Mouse (Mus musculus) erythroid progenitor cell, adult 5-6 weeks (primary cell): ENCODE measurements around the gene Them5. TPM values are rescaled to one million over a fixed set of nuclear protein-coding genes. Genes with fewer than 3 reads are reported as not detected.

ENCODE experiments used
- ATAC-seq: replicated peaks from 2 replicates; pipeline ENCODE4 v1.8.0; 2016; ENCODE audit warnings: moderate number of reproducible peaks, mild to moderate bottlenecking, moderate TSS enrichment, inconsistent platforms; ENCODE audit not compliant: poor library complexity, low FRiP score, severe bottlenecking
- total RNA-seq, 2 experiments: library from RNA; stranded (forward) in 1 of 2; stranded (reverse) in 1 of 2; fragments of 150-400 nt in 1 of 2; fragments of 186-747, 209-891 nt in 1 of 2; gene quantifications; 2 replicates each; pipeline versions ENCODE4 v1.2.3 to v1.2.4; 2015 to 2017; ENCODE audit warnings: low replicate concordance in 2 of 2

Gene Them5
- total RNA-seq, 2 experiments from 2014 or later, result not detected

DNA sequence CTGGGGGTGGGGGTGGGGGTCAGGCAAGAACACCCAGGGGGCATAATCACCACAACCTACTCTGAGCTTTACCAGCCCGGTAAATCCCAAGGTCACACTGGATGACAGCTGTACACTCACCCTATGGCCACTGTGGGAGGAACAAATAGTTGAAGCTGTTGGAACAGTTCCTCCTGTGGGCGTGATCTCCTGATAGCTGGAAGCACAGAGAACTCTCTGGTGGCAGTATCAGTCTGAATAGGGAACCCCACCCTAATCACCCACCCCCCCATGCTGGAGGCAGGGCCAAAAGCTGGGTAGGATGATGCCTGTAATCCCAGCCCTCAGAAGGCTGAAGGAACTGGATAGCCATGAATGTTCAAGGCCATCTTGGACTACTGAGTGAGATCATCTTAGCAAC, 27.8 kb downstream of the Them5 start:
- no peak for ATAC-seq

DNA sequence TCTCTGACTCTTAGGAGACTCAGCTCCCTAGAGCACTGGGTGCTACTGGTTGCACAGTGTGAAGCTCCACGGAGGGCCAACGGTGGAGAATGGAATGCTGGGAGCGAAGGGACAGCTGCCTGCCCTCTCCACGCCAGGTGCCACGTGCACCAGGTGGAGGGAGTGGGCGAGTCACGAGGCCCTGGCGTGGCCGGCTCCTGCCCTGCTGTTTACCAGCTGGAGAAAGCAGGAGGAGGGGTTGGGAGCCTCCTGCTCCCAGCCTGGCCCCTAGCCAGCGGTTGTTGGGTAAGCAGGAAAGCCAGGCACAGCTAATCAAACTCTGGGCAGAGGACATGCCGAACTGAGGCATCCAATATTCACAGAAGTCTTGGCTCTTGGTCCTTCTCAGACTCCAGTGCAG, 29.7 kb downstream of the Them5 start:
- no peak for ATAC-seq

DNA sequence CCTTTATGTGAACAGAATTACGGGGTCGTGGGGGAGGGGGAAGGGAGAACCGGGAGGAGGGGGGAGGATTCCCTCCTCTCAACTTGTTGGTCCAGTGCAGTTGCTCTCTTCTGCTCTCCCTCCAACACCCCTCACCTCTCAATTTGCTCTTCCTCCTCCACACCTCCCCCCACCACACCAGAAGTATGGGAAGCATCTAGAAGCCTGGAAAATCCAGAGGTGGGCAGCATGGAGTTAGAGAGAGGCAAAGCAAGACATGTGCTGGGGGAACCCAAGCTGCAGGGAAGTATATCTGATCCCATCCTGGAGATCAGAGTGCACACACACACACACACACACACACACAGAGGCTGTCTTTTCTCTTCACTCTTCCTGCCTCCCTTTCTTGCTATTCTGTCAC, 30.1 kb downstream of the Them5 start:
- ATAC-seq, result no peak

DNA sequence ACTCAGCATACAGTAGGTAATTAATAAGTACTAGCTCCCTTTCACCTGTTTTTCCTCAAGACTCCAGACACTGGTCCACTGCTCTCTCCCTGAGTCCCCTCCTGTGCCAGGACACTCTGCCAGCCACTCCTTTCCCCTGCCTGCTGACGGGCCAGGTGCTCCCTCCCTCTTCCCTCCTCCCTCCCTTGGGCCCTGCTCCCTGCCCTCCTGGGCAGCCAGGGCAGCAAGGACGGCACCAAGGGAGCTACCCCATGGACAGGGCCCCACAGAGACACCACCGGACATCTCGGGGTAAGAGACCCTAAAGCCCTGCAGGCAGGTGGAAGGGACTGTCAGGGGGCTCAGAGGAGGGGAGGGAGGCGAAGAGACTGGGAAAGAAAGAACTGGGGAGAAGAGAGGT, 30.7 kb downstream of the Them5 start, which contains the start of gene Rorc:
Rorc (plus strand) TSS at position 154 of the 400 bp plus-strand sequence.
- ATAC-seq, result no peak

DNA sequence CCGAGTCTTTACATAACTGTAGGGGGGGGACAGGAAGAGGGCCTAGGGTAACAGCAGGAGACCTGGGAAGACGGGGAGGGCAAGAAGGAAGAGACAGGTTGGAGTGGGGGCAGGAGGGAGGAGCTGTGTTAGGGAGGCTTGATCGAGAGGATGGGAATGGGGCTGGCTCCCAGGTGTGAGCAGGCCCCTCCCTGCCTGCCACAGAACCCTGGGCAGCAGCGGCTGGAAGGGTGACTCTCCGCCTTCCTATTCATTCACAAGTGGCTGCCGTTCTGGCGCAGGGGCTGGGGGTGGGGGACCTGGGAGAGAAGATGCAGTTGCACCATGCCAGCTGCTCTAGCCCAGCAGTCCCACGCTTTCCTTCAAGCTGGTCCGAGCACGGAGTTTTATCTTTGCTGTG, 31.2 kb downstream of the Them5 start:
- no peak for ATAC-seq

DNA sequence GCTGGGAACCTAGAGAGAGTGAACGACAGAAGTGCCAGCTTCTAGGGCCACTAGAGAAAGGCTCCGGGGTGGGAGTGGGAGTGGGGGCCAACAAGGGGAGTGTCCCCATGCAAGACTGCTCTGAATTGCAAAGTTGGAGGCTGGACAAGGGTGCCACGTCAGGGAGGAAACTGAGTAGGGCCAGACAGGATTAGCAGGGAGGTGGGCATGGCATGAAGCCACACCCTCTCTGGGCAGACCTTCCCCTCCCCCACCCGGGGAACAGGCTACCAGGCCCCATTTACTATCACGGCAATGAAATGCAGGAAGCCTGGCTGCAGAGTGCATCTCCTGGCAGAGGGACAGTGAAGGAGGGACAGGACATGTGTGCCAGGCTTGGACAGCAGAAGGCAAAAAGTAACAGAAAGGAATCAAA, 31.7 kb downstream of the Them5 start:
- no peak for ATAC-seq

DNA sequence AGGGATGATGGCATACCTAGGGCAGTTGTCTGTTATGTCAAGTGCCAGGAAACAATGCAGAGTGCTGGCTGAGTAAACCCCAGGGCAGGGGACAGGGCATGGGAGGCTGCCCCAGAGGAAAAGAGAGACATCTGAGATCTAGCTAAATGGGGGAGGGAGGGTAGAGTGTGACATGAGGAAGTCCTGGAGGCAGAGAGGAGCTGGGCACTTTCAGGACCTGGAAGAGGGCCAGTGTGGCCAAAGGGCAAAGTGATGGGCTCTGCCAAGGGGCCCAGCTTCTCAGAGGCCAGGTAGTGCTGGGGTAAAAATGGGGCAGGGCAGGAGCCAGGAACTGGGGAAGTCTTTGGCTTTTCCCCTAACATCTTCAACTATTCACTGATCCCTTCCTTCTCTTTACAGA, 32.7 kb downstream of the Them5 start:
- ATAC-seq, result no peak

DNA sequence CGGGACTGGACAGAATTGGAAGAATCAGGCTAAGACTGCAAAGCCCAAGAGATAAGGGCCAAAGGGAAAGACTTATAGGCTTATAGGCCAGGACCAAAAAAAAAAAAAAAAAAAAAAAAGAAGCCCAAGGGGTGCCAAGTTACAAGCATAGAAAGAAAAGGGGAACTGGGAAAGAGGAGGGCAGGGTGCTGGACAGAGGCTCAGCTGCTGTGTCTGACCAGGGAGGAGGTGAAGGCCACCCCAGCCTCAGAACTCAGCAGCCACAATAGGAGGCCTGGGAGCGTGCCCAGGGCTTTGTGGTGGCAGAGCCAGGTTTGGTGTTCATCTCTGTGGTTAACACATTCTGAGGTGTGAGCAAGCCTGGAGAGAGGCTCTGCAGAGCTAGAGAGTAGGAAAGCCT, 33.2 kb downstream of the Them5 start:
- ATAC-seq, result no peak

DNA sequence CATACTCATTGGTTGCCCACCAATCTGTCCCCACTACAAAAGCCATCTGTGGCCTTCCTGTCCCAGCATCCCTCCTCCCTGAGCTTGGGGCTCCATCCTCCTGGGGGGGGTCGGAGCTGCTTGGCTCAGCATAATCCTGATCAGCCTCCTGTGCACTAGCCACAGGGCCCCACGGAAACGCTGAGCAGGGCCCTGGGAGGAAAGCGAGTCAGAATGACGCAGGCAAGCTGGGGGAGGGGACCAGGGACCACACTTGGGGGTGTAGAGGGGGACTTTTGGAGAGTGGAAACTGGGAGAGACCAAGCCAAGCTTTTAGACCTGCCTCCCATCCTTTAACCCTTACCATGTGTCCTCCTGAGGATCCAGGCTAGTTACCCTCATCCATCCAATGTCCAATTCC, 34.0 kb downstream of the Them5 start:
- no peak for ATAC-seq

DNA sequence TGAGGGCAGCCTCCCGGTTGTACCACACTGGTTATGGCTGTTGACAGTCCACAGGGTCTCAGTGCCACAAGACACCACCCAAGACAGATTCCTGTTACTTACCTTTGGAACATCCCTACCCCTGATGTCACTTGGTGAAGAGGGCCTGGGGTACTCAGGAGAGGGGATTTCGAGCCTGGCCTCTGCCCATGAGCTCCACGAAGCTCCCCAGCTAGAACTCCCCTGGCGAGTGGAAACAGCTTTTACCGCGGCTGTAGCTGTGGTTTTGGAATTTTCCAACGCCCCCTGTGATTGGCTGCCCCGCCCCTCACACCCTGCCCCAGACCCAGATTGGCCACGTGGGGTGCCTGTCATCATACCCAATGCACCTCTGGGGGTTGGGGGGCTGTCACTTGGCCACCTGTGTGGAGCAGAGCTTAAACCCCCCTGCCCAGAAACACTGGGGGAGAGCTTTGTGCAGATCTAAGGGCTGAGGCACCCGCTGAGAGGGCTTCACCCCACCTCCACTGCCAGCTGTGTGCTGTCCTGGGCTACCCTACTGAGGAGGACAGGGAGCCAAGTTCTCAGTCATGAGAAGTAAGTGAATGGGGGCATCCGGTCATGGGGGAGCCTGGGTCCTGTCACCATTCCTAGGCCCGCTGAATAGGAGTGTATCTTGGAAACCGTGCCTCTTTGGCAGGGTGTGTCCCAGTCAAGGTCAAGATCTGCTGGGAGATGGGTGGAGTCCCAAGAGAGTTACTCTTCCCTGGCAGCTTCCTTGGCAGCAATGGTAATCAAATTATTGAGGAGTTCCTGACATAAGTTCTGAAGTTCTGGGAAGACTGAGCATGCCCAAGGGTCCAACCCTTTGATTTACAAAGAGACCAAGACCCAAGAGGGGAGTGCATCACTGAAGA, 35.4 kb downstream of the Them5 start:
- no peak for ATAC-seq

DNA sequence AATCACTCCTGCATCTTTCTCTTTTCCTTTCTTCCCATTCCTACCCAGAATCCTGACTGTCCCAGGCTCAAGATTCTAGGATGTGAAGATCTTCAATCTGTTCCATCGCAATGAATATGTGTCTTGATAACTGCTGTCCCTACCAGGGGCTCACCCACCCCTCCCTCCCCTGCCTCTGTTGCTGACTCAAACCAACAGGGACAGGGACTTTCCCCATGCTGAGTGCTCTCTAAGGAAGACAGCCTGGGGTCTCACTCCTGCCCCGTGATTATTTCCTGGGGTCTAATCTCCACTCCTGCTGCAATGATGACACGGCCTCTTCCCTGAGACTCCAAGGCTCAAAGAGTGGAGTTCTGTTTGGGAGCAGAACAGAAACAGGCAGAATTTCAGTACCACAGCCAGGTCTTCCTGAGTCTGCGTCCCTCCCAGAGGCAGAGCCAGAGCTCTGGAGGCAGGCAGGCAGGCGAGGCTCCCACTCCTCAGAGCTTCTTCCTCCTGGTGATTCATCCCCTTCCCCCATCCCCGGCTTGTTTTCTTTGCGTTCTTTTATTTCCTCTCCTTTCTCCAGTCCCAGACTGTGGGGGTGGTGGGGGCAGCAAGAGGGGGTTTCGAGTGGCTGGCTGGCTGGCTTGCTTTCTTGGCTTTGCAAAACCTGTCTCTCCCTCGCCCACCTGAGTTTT, 38.1 kb downstream of the Them5 start:
- no peak for ATAC-seq

DNA sequence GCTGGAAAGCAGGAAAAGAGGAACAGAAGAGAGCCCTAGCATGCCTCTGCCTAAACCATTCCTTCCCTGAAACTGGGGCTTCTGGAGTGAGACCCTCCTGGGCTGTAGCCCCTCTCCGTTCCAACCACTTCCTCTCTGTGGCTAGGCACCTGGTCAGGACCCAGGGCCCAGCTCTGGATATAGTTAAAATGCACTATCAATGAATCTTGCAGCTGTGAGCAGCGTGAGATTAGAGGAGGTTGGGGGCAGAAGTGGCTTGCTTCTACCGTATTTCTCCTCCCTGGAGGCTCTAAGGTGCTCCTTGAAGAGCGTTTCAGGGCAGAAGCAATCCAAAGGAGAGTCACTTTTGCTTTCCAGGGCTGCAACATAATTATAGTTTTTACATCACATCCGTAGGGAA, 40.4 kb downstream of the Them5 start:
- no peak for ATAC-seq

DNA sequence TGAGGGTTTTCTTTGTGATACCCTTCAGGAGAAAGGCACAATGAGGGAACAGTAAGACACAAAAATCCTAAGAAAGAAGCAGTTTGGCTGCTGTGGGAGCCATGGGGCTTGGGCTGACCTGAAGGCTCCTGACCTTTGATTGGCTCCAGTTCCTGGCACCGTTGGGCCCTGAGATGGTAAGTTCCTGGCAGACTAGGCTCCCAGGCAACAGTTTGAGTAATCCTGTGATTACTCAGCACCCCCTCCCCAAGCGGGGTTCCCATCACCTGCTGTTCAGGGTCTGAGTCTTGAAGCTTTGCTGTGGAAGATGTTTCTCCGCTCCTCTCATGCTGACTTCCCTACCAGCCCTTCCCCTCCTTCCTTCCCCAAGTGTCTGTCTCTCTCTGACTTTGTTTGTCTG, 41.6 kb downstream of the Them5 start:
- ATAC-seq, result no peak

DNA sequence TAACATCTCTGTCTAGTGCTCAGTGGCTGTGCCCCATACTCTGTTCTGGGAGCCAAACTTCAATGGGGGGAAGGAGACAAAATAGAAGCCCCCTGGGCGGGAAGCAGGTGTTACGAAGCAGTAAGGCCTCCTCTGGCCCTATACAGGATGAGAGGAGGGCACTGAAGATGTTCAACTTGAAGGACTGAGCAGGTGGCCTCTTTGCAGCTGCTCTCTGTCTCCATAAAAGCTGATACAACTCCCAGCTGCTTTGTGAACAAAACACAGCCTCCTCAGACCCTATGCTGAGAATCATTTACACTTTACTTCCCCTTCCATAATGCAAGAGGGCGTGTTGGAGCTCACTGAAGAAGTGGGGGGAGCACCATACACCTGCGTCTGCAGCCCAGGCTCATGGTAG, 44.8 kb downstream of the Them5 start:
- ATAC-seq, result no peak

DNA sequence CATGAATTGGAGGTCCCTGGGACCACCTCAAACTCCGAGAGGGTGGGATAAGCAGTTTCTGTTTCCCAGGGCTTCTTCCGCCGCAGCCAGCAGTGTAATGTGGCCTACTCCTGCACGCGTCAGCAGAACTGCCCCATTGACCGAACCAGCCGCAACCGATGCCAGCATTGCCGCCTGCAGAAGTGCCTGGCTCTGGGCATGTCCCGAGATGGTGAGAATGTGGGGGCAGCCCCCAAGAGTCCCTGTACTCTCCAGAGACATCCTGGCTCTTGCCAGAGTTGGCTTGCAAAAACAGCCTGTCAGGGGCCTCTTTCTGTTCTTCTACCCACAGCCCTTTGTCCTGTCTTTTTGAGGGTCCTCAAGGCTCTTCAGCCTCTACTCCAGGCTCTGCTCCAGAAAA, 45.5 kb downstream of the Them5 start:
- ATAC-seq, result no peak

DNA sequence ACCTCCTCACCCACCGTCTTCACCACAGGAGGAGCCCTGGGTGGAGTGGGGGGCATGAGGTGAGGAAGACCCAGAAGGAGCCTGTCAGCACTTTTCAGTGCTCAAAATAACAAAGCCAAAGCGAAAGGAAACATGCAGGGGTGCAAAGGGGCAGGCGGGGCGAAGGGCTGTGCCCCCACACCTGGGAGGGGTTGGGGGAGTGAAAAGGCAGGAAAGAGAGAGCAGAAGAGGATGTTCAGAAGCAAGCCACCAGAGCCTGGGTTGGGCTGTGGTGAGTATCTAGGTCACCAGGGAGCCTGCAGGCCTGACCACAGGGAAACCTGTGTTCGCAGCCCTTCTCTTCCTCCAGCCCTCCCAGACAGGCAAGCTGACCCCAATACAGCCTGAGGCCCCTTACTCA, 46.1 kb downstream of the Them5 start:
- ATAC-seq, result no peak

DNA sequence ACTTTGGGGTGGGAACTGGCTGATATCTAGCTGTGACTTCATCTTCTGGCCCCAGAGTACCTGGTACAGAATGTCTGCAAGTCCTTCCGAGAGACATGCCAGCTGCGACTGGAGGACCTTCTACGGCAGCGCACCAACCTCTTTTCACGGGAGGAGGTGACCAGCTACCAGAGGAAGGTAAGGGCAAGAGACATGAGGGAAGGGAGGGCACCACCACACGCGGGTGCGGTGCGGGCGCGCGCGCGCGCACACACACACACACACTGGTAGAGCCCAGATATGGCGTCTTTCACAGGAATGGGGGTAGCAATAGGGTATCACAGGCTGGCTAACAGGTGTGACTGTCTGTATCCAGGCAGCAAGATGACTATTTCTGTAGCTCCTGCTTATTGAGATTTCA, 47.5 kb downstream of the Them5 start:
- no peak for ATAC-seq

DNA sequence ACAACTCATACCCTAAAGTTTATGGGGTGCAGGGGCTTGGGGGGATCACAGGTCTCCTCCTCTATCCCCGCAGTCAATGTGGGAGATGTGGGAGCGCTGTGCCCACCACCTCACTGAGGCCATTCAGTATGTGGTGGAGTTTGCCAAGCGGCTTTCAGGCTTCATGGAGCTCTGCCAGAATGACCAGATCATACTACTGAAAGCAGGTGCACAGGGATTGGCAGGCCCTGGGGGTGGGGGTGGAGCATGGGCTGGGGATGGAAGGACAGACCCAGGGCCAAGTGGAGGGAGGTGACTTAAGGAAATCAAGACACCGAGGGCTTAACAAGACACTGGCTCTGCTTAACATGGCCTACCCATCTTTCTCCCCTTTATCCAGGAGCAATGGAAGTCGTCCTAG, 49.1 kb downstream of the Them5 start:
- no peak for ATAC-seq

DNA sequence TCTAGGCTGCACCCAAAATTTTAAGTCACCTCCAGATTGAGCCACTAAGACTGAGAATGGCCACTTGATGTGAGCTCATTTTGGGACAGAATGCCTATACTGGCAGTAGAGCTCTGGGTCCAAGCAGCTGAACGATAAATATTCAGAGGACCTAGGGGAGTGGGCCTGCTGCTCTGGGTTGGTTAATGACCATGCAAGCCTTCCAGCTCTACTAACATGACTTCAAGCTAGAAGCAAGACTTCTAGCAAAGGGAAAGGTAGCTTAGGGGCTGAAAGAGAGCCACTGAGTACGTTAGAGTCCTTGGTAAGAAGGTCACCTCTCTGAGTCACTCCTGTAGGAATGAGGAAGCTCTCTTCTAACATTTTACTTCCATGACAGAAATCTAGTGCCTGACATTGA, 50.2 kb downstream of the Them5 start:
- no peak for ATAC-seq

DNA sequence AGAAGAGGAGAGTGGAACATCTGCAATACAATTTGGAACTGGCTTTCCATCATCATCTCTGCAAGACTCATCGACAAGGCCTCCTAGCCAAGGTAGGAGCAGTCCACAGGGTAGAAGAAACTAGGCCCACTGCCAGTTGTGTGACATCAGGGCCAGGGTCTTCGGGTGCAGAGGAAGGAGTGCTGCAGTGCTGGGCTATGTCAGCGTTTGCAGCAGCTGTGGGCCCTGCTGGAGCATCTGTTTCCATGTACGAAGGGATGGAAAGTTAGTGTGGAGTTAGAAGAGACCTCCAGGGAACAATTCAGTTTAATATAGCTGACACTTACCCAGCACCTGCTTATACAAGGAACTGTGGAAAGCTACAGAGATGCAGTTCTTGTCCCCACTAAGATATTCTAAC, 51.1 kb downstream of the Them5 start:
- no peak for ATAC-seq

DNA sequence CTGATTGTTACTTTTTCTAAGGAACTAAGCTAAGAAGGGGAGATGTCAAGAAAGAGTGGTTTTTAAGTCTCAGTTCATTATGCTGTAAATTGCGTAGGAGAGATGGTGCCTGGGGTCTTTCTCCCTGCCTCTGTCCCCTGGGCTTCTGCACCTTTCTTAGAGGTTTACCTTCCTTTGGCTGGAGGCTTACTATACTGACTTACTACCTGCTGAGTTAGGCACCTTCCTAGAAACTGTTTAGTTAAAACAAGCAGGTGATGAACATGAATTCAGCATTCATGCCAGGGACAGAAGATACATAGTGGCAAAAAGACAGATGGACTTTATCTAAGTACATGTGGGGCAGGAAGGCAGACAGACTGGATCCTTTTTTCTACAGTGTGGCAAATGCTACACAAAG, 54.4 kb downstream of the Them5 start:
- ATAC-seq, result no peak
